Mouse (Mus musculus) midbrain, postnatal 0 days (tissue): ENCODE data around the gene Tspan3. TPM values are rescaled to one million over a fixed set of nuclear protein-coding genes. Genes with fewer than 3 reads are reported as not detected.

Experiments used
- ATAC-seq: fragments of 200-750 bp; cut with Nextera tagmentation; 2 replicates; pipeline ENCODE4 v1.8.0; 2017; ENCODE audit warnings: moderate number of reproducible peaks, mild to moderate bottlenecking, moderate TSS enrichment, moderate library complexity; ENCODE audit not compliant: low FRiP score
- DNase-seq: peaks from one replicate; pipeline ENCODE4 v3.0.0-alpha.2; 2015; ENCODE audit warnings: low spot score
- H3K27ac ChIP-seq: fragments of 300-500 bp; sonication (generic); 2 replicates; pipeline ENCODE4 v1.5.1; 2014; ENCODE audit warnings: low read depth, mild to moderate bottlenecking, low read length, mixed read lengths
- H3K27me3 ChIP-seq: fragments of 300-500 bp; sonication (generic); 2 replicates; pipeline ENCODE4 v1.6.1; 2014; ENCODE audit warnings: low read length, control low read depth, mixed read lengths; ENCODE audit not compliant: insufficient read depth
- H3K36me3 ChIP-seq: fragments of 300-500 bp; sonication (generic); 2 replicates; pipeline ENCODE4 v1.6.1; 2014; ENCODE audit warnings: low read length, control low read depth, mixed read lengths; ENCODE audit not compliant: insufficient read depth
- H3K4me1 ChIP-seq: fragments of 300-500 bp; sonication (generic); 2 replicates; pipeline ENCODE4 v1.6.1; 2014; ENCODE audit warnings: mild to moderate bottlenecking, control low read depth, antibody characterized with exemption, low read length, mixed read lengths; ENCODE audit not compliant: insufficient read depth
- H3K4me2 ChIP-seq: fragments of 300-500 bp; sonication (generic); 2 replicates; pipeline ENCODE4 v1.6.1; 2014; ENCODE audit warnings: low read depth, mild to moderate bottlenecking, low read length, mixed read lengths; ENCODE audit not compliant: poor library complexity, severe bottlenecking
- H3K4me3 ChIP-seq: fragments of 300-500 bp; sonication (generic); 2 replicates; pipeline ENCODE4 v1.5.1; 2014; ENCODE audit warnings: low read depth, mild to moderate bottlenecking, low read length, moderate library complexity
- H3K9ac ChIP-seq: fragments of 300-500 bp; sonication (generic); replicated peaks from 2 replicates; pipeline ENCODE4 v1.6.1; 2014; ENCODE audit warnings: mild to moderate bottlenecking, low read length, moderate library complexity, mixed read lengths; ENCODE audit not compliant: poor library complexity, severe bottlenecking
- H3K9me3 ChIP-seq: fragments of 300-500 bp; sonication (generic); 2 replicates; pipeline ENCODE4 v1.6.1; 2016; ENCODE audit warnings: low read length, control low read depth
- CTCF ChIP-seq: IDR thresholded peaks from 2 replicates; pipeline ENCODE4 v1.5.1; 2016; ENCODE audit warnings: antibody characterized with exemption, mild to moderate bottlenecking
- WGBS: fragments of 180-500 bp; shearing (Covaris S2); extraction: QIAGEN DNeasy Blood & Tissue Kit; methylation state at CpG from one replicate; pipeline ENCODE4 v1.1.7; 2014; 5-methylcytosine and 5-hydroxymethylcytosine counted together
- polyA plus RNA-seq: library from polyadenylated mRNA; unstranded; fragments of >200 nt; fragmentation: Nextera tagmentation; extraction: Ambion mirVana; gene quantifications from 2 replicates; pipeline ENCODE4 v1.2.1, GENCODE M21; 2015
- total RNA-seq: library from RNA; depleted of rRNA; stranded (reverse); fragments of >200 nt; gene quantifications from 2 replicates; pipeline ENCODE4 v1.2.3, GENCODE M21; 2014

Gene Tspan3
- total and polyA plus RNA-seq, 2 experiments from 2014 or later: 452 to 674 TPM

GRCm38 (mm10) chr9:56160341-56161141 is 4.7 kb downstream of the Tspan3 start:
- Histone ChIP-seq H3K4me3 (peak overlapping the region; percentile 100), H3K9me3 (no peaks in the 10 kb centered on the region), H3K4me2 (peak overlapping the region; percentile 71), H3K36me3 (no peaks in the 10 kb centered on the region), H3K9ac (peak overlapping the region; percentile 99), H3K27me3 (no peaks in the 10 kb centered on the region), H3K4me1 (no peaks in the 10 kb centered on the region; the same call in 1 of the 2 replicates), H3K27ac (peak overlapping the region; percentile 98)
- TF ChIP-seq CTCF: no peak
- DNase-seq (peak; percentile 96), ATAC-seq (peak; percentile 98)
- WGBS: under 1% methylated on average over 81 of the region's 82 CpGs

GRCm38 (mm10) chr9:56159456-56159855 is 5.8 kb downstream of the Tspan3 start:
- TF ChIP-seq CTCF: no peak
- H3K4me3 ChIP-seq: peak overlapping the region; percentile 100
- no peaks in the 10 kb centered on the region; the same call in 1 of the 2 replicates for H3K4me1 ChIP-seq
- H3K9me3 ChIP-seq: no peaks in the 10 kb centered on the region
- ATAC-seq (no peak), DNase-seq (no peak)
- WGBS: under 1% methylated on average over 2 of the region's 2 CpGs
- H3K27me3 ChIP-seq: no peaks in the 10 kb centered on the region
- H3K27ac ChIP-seq: no peak overlapping the region
- H3K9ac ChIP-seq: peak overlapping the region; percentile 99
- H3K4me2 ChIP-seq: peak overlapping the region; percentile 71
- no peaks in the 10 kb centered on the region for H3K36me3 ChIP-seq

- 71% methylated on average over 2 of the region's 2 CpGs for WGBS
- H3K36me3 ChIP-seq: no peaks in the 10 kb centered on the region
- no peak overlapping the region for H3K9ac ChIP-seq
- no peaks in the 10 kb centered on the region for H3K9me3 ChIP-seq
- no peak overlapping the region for H3K4me2 ChIP-seq
- H3K27me3 ChIP-seq: no peaks in the 10 kb centered on the region
- H3K4me1 ChIP-seq: no peaks in the 10 kb centered on the region
- no peak overlapping the region for H3K27ac ChIP-seq
- ATAC-seq (no peak), DNase-seq (no peak)
- H3K4me3 ChIP-seq: no peak overlapping the region
- TF ChIP-seq CTCF: no peak
Measured at GRCm38 (mm10) chr9:56158077-56158476, 7.2 kb downstream of the Tspan3 start.

- H3K4me3 ChIP-seq: no peak overlapping the region
- H3K4me1 ChIP-seq: peaks cover 3% of the 10 kb centered on the region; the same call in 1 of the 2 replicates
- no peak overlapping the region for H3K4me2 ChIP-seq
- H3K9me3 ChIP-seq: no peaks in the 10 kb centered on the region
- 96% methylated on average over 5 of the region's 5 CpGs for WGBS
- H3K27me3 ChIP-seq: no peaks in the 10 kb centered on the region
- no peak overlapping the region for H3K27ac ChIP-seq
- no peak overlapping the region for H3K9ac ChIP-seq
- DNase-seq (no peak), ATAC-seq (no peak)
- TF ChIP-seq CTCF: no peak
- H3K36me3 ChIP-seq: no peaks in the 10 kb centered on the region
Measured at GRCm38 (mm10) chr9:56154572-56154971, 10.7 kb downstream of the Tspan3 start.

- Histone ChIP-seq H3K4me1 (peaks cover 3% of the 10 kb centered on the region; the same call in 1 of the 2 replicates), H3K4me3 (no peak overlapping the region), H3K9ac (no peak overlapping the region), H3K9me3 (no peaks in the 10 kb centered on the region), H3K27me3 (no peaks in the 10 kb centered on the region), H3K36me3 (no peaks in the 10 kb centered on the region), H3K4me2 (no peak overlapping the region), H3K27ac (no peak overlapping the region)
- WGBS: 74% methylated on average over 4 of the region's 4 CpGs
- no peak for TF ChIP-seq CTCF
- DNase-seq (no peak), ATAC-seq (no peak)
Measured at GRCm38 (mm10) chr9:56152482-56153007, 12.7 kb downstream of the Tspan3 start.
